Mouse (Mus musculus) megakaryocyte, embryonic 14.5 days (primary cell): ENCODE data around the gene Tmem110.

Source experiments
- FLI1 ChIP-seq: IDR thresholded peaks from 2 replicates; pipeline ENCODE4 v1.6.1; 2012; ENCODE audit warnings: low read length, inconsistent platforms, mixed read lengths
- GATA1 ChIP-seq: IDR thresholded peaks from 3 replicates; pipeline ENCODE4 v1.6.1; 2012; ENCODE audit warnings: mixed read lengths, low read length, inconsistent platforms, borderline replicate concordance

DNA sequence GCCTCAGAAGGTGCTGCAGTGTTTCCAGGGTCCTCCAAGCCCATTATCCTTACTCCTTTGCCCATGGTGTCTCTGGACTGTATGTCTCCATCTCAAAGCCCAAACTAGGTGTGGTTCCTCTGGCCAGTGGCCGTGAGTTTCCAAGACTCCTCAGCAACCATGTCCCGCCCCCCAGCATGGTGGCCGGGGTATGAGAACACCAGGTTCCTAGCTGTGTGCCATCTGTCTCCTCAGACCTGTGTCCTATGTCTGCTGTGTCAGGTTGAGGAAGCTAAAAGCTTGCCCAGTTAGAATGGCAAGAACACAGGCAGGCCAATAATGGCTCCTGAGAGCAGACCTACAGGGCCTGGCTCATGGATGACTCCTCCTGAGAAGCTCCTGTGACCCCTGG is 56.3 kb downstream of the Tmem110 start:
- no peak for TF ChIP-seq GATA1
- no peak for TF ChIP-seq FLI1
